Comparison of ENCODE assay signal across 18 mouse cellular contexts in genomic region chr9:86330591-86330990, GRCm38 (mm10).
DNase-seq lines count a peak whose midpoint lies in the region; ATAC-seq lines count a peak whose summit lies in the region.
"Had no signal": no experiment of that assay in that cellular context is flagged by ENCODE, and none has a peak within 500 bp of the region (broad histone marks: within the 10 kb centered on the region; RNA-seq: fewer than 3 reads in every experiment).

No protein-coding gene starts in this region.

- no peaks in the 10 kb centered on the region for H3K36me3 ChIP-seq in forebrain, embryonic 11.5 days (ENCODE audit: control insufficient read depth, insufficient read depth, low read length)
- H3K36me3 ChIP-seq in forebrain, embryonic 16.5 days (ENCODE audit: control insufficient read depth, insufficient read depth), result no peaks in the 10 kb centered on the region
- no peaks in the 10 kb centered on the region for H3K36me3 ChIP-seq in midbrain, embryonic 13.5 days
- no peaks in the 10 kb centered on the region for H3K36me3 ChIP-seq in midbrain, embryonic 16.5 days (ENCODE audit: control insufficient read depth, insufficient read depth, low read length)
- H3K36me3 ChIP-seq: embryonic facial prominence, embryonic 12.5 days; heart, embryonic 10.5 days; hindbrain, embryonic 12.5 days had no signal

- no peaks in the 10 kb centered on the region for H3K9me3 ChIP-seq in forebrain, embryonic 11.5 days (ENCODE audit: control insufficient read depth, low read length)
- no peaks in the 10 kb centered on the region for H3K9me3 ChIP-seq in forebrain, embryonic 16.5 days (ENCODE audit: control insufficient read depth, low read length)
- H3K9me3 ChIP-seq in midbrain, embryonic 13.5 days, result no peaks in the 10 kb centered on the region
- no peaks in the 10 kb centered on the region for H3K9me3 ChIP-seq in midbrain, embryonic 16.5 days (replicated peaks; ENCODE audit: control insufficient read depth, low read length, poor library complexity, severe bottlenecking)
- H3K9me3 ChIP-seq: embryonic facial prominence, embryonic 12.5 days; heart, embryonic 10.5 days; hindbrain, embryonic 12.5 days had no signal

- peaks cover 2% of the 10 kb centered on the region for H3K4me1 ChIP-seq in forebrain, embryonic 11.5 days (replicated peaks; ENCODE audit: control insufficient read depth, insufficient read depth, low read length)
- H3K4me1 ChIP-seq in forebrain, embryonic 16.5 days (replicated peaks; ENCODE audit: control insufficient read depth, insufficient read depth, low read length), result peaks cover 2% of the 10 kb centered on the region; the same call in 1 of the 2 replicates
- 0 out of 2 replicates have a peak, but pooled peaks cover 10% of the 10 kb centered on the region for H3K4me1 ChIP-seq in midbrain, embryonic 13.5 days (replicated peaks)
- H3K4me1 ChIP-seq in midbrain, embryonic 16.5 days (ENCODE audit: control insufficient read depth, insufficient read depth, low read length), result no peaks in the 10 kb centered on the region; the same call in 1 of the 2 replicates
- H3K4me1 ChIP-seq: embryonic facial prominence, embryonic 12.5 days had no signal

- H3K4me3 ChIP-seq in forebrain, embryonic 11.5 days (ENCODE audit: low read depth, low read length), result no peak overlapping the region
- H3K4me3 ChIP-seq in forebrain, embryonic 16.5 days (replicated peaks; ENCODE audit: low read length), result no peak overlapping the region
- H3K4me3 ChIP-seq in midbrain, embryonic 13.5 days (replicated peaks), result no peak overlapping the region
- H3K4me3 ChIP-seq in midbrain, embryonic 16.5 days (ENCODE audit: low read depth, low read length), result no peak overlapping the region
- H3K4me3 ChIP-seq: embryonic facial prominence, embryonic 12.5 days; heart, embryonic 10.5 days; hindbrain, embryonic 12.5 days had no signal

- WGBS in forebrain, embryonic 11.5 days, result 37% methylated on average over 3 of the region's 3 CpGs
- 4% methylated on average over 3 of the region's 3 CpGs for WGBS in forebrain, embryonic 16.5 days
- whole genome bisulfite sequencing in midbrain, embryonic 13.5 days, result 37% methylated on average over 3 of the region's 3 CpGs
- 44% methylated on average over 3 of the region's 3 CpGs for WGBS in midbrain, embryonic 16.5 days

- ATAC-seq in forebrain, embryonic 11.5 days (replicated peaks; ENCODE audit: low FRiP score), result peak; percentile 63
- no peak for ATAC-seq in forebrain, embryonic 16.5 days
- ATAC-seq in midbrain, embryonic 13.5 days, result peak; percentile 76
- ATAC-seq in midbrain, embryonic 16.5 days, result no peak
- no peak for ATAC-seq in megakaryocyte-erythroid progenitor cell, adult 5-6 weeks (replicated peaks; ENCODE audit: low FRiP score, low TSS enrichment, poor library complexity, severe bottlenecking)
- ATAC-seq: hindbrain, embryonic 16.5 days had no signal

- no peak overlapping the region for H3K9ac ChIP-seq in forebrain, embryonic 11.5 days (ENCODE audit: low read length)
- H3K9ac ChIP-seq in forebrain, embryonic 16.5 days (replicated peaks; ENCODE audit: low read depth, low read length), result no peak overlapping the region
- H3K9ac ChIP-seq in midbrain, embryonic 13.5 days (replicated peaks), result no peak overlapping the region
- H3K9ac ChIP-seq in midbrain, embryonic 16.5 days (ENCODE audit: low read depth, low read length), result no peak overlapping the region
- H3K9ac ChIP-seq: embryonic facial prominence, embryonic 12.5 days; hindbrain, embryonic 12.5 days had no signal

- DNase-seq in forebrain, embryonic 11.5 days (ENCODE audit: low spot score), result no peak
- DNase-seq in retina, embryonic 14.5 days (ENCODE audit: low spot score), result peak; percentile 39
- DNase-seq in lung, postnatal 10 days, result no peak
- DNase-seq: adrenal gland, postnatal 10 days; cerebellum, adult 11-12 months; cerebellum, adult 9-10 months; cerebellum, postnatal 25 days; heart, adult 18-20 months; heart, postnatal 10 days; heart, postnatal 4 days had no signal

- H3K27ac ChIP-seq in forebrain, embryonic 11.5 days (ENCODE audit: low read depth, low read length), result no peak overlapping the region
- no peak overlapping the region for H3K27ac ChIP-seq in forebrain, embryonic 16.5 days (ENCODE audit: low read length)
- H3K27ac ChIP-seq in midbrain, embryonic 13.5 days, result no peak overlapping the region
- no peak overlapping the region for H3K27ac ChIP-seq in midbrain, embryonic 16.5 days (ENCODE audit: low read length)
- H3K27ac ChIP-seq: embryonic facial prominence, embryonic 12.5 days; heart, embryonic 10.5 days; hindbrain, embryonic 12.5 days had no signal

- no peaks in the 10 kb centered on the region for H3K27me3 ChIP-seq in forebrain, embryonic 11.5 days (ENCODE audit: control insufficient read depth, insufficient read depth, low read length)
- no peaks in the 10 kb centered on the region for H3K27me3 ChIP-seq in forebrain, embryonic 16.5 days (replicated peaks; ENCODE audit: control insufficient read depth, insufficient read depth, low read length)
- no peaks in the 10 kb centered on the region for H3K27me3 ChIP-seq in midbrain, embryonic 13.5 days
- no peaks in the 10 kb centered on the region for H3K27me3 ChIP-seq in midbrain, embryonic 16.5 days (ENCODE audit: control insufficient read depth, insufficient read depth, low read depth, low read length)
- H3K27me3 ChIP-seq: embryonic facial prominence, embryonic 12.5 days; hindbrain, embryonic 12.5 days had no signal

- H3K4me2 ChIP-seq in forebrain, embryonic 11.5 days (ENCODE audit: low read depth, low read length, severe bottlenecking), result no peak overlapping the region
- no peak overlapping the region for H3K4me2 ChIP-seq in forebrain, embryonic 16.5 days (ENCODE audit: low read length)
- H3K4me2 ChIP-seq in midbrain, embryonic 13.5 days (replicated peaks), result no peak overlapping the region
- no peak overlapping the region for H3K4me2 ChIP-seq in midbrain, embryonic 16.5 days (ENCODE audit: low read length)
- H3K4me2 ChIP-seq: embryonic facial prominence, embryonic 12.5 days; hindbrain, embryonic 12.5 days had no signal

Comparison
In these comparisons a context has a peak if more than half of its experiments do, and no peak if none do; other contexts are left out.
1. ATAC-seq: peak in forebrain, embryonic 11.5 days (single experiment) and midbrain, embryonic 13.5 days (single experiment); none in forebrain, embryonic 16.5 days (single experiment), midbrain, embryonic 16.5 days (single experiment) and megakaryocyte-erythroid progenitor cell, adult 5-6 weeks (single experiment).